Mouse (Mus musculus): ENCODE measurements around the gene Gas2l1.
"Not testable (repeated sequence)": the region's sequence is repeated elsewhere in the genome, so short reads cannot be mapped to it uniquely, and the experiment has no call there.

Gas2l1 gene

GRCm38 (mm10) chr11:5065056-5065821, at the start of gene Gas2l1:
Gas2l1 (minus strand) TSS chr11:5065327.
- DNase-seq (ENCODE audit: low spot score), result peak; percentile 87

DNA sequence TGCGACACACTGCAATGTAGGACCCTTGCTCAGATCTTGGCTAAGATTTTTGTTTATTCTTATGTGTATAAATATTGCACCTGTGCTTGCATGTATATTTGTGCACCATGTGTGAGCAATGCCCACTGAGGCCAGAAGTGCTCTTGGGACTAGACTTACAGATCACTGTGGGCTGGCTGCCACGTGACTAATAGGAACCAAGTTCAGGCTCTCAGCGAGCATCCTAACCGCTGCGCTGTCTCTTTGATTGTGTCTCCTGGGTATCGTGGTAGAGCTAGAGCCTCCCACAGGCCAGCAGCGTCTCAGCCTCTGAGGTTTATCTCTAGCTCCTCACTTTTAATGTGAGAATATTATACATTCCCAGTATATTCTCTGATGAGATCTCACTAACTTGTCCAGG, 48.5 kb upstream of the Gas2l1 start:
- no peak for DNase-seq (ENCODE audit: low spot score)

GRCm38 (mm10) chr11:5109441-5109840, 44.3 kb upstream of the Gas2l1 start:
- DNase-seq (ENCODE audit: low spot score), result no peak

DNA sequence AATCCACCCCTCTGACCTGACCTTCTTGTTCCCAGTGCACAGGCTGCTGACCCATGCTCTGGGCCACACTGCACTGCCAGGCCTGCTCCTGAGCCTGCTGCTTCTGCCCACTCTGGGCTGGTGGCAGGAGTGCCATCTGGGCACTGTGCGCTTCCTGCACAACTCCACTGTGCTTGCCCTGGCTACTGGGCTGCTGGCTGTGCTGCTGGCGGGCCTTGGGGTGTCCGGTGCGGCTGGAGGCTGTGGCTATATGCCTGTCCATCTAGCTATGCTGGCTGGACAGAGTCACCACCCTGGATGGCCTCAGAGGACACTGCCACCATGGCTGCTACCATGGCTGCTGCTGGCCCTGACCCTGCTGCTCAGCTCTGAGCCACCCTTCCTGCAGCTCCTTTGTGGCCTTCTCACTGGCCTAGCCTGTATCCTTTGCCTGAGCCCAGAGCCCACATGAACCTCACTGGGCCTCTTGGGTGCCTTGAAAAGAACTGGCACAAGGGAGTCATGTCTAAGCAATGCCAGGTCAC, 38.9 kb upstream of the Gas2l1 start:
- no peak for DNase-seq (ENCODE audit: low spot score)

GRCm38 (mm10) chr11:5102384-5102783, 37.3 kb upstream of the Gas2l1 start:
- no peak for DNase-seq (ENCODE audit: low spot score)

DNA sequence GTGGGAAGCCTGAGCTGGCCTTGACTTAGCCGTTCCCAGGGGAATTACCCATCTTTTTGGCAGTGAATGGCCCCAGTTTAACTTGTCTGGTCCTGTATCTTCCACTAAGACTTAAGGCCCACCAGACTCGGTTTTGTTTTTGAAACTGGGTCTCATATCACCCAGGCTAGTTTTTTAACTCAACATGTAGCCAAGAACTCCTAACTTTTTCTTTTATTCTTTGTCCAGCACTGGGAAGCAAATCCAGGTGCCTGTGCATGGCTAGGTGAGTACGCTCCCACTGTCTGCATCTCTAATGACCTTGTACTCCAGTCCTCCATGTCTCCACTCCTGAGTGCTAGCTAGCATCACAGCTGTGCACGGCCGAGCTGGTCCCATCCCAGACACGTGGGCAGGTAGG, 36.5 kb upstream of the Gas2l1 start:
- no peak for DNase-seq (ENCODE audit: low spot score)

DNA sequence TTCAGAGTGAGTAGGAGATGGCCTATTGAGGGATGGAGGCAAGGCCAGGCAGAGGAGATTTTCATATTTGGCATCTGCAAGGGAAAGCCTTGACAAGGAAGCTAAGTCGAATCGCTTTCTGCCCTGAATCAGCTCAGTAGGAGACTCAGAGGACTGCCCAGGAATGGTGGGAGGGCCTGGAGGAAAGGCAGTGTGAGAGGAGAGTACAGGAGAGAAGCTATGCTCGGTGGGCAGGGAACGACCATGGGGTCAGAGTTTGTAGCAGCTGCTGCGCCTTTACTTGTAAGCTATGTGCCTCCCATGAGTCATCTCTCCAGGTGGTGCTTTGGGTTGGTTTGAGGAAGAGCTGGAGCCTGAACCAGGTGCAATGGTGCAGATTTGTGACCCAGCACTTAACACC, 35.7 kb upstream of the Gas2l1 start:
- DNase-seq (ENCODE audit: low spot score), result no peak

- no peak for DNase-seq (ENCODE audit: low spot score)
These were observed 35.2 kb upstream of the Gas2l1 start for GRCm38 (mm10) chr11:5100283-5100682.

- peak; percentile 85 for DNase-seq (ENCODE audit: low spot score)
These were observed 34.6 kb upstream of the Gas2l1 start for GRCm38 (mm10) chr11:5099576-5100183.

DNA sequence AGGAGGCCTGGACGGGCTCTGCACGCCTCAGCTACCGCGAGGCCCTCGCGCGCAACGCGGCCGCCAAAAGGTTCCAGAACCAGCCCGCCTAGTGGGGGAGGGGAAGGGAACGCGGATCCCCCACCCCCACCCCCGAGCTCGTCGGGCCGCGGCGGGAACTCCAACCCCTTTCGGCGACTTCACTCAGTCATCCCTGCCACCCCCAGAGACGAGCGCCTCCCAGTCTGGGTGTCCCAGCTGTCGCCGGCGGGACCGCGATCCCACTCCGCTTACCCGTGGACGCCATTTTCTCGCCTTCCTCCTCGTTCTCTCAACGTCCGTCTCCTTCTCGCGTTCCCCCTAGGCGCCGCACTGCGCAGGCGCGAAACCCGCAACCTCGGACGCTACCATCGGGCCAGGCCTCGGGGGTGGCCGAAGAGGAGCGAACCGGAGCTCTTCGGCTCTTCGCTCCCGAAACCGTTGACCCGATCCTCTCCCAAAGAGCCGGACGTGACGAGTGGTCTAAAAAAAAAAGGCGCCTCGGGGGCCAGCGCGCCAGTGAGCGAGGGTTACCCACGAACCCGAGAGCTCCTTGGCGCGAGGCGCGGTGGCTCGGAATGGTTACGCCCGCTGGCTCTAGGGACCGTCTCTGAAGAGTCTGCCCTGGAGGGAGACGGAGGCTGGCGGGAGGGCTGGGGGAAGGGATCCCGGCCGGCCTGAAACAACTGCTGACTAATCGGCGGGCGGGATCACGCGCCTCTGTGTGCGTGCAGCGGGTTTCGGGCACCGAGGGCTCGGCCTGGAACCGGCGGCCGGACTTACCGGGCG, 33.8 kb upstream of the Gas2l1 start, which contains the start of the genes Rhbdd3 and Ewsr1:
Gene Rhbdd3, plus strand, starts transcription at position 191 of the 807 bp plus-strand sequence.
Gene Ewsr1, minus strand, starts transcription at position 531 of the 807 bp plus-strand sequence.
- peak; percentile 95 for DNase-seq (ENCODE audit: low spot score)

DNA sequence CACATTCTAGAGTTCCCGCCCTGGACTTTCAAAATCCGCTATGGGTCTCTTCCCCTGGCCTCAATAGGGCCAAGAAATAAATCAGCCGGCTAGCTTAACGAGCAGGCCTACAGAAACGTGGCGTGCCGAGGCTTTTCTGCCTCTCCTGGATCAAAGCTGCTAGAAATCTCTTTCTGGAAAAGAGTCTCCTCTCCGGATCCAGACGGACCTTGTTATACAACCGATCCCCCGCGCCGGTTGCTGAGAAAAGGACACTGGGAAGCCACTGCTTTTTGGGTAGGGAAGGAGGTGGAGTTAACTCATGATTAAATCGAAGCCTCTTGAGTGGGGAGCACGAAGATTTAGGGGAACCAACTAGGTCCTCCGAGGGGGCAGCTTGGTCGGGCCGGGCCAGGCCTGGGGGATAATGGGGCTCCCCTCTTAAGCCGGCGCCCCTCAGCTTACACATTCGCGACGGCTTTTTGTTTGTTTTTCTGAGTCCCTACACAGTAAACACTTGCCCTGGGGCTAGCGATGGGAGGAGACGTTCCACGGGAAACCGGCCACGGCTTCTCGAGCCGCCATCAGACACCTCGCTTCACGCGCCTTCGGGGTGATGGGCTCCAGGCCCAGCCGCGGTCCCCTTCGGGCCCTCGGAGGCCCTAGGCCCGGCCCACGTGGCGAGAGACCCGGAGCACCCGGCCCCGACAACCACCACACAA, 33.1 kb upstream of the Gas2l1 start:
- peak; percentile 60 for DNase-seq (ENCODE audit: low spot score)

GRCm38 (mm10) chr11:5096480-5097020, 31.4 kb upstream of the Gas2l1 start:
- no peak for DNase-seq (ENCODE audit: low spot score)

- no peak for DNase-seq (ENCODE audit: low spot score)
These were observed 30.8 kb upstream of the Gas2l1 start for GRCm38 (mm10) chr11:5095877-5096276.

DNA sequence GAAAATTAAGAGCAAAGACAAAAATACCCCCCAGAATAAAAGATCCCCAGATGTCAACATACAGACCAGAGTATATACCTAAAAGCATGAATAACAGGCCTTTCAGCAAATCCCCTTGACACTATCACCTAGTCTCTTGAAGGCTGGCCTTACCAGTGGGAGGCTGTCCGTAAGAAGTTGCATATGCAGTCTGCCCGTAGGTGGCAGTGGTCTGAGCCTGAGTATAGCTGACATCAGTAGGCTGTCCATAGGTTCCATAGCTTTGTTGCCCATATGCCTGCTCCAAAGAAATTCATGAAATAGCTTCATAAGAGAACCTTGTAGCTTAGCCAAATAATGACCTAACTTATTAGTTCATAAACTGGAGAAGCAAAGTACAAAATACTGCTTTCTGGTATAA, 26.6 kb upstream of the Gas2l1 start:
- DNase-seq (ENCODE audit: low spot score), result no peak

DNA sequence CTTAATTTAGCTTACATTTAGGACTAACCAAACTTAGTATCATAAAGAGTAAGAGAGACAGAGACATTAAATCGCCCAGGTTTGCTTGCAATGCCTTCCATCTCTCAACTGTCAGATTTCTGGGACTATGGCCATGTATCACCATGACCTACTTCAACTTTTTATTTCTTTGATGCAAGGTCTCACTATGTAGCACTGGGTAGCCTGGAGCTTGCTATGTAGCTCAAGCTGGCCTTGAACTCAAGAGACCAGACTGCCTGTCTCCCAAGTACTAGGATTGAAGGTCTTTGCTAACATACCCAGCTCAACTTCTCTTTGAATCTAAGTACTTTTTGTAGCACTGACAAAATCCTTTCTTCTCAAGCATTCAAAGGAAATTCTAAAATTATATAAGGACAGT, 24.0 kb upstream of the Gas2l1 start:
- no peak for DNase-seq (ENCODE audit: low spot score)

DNA sequence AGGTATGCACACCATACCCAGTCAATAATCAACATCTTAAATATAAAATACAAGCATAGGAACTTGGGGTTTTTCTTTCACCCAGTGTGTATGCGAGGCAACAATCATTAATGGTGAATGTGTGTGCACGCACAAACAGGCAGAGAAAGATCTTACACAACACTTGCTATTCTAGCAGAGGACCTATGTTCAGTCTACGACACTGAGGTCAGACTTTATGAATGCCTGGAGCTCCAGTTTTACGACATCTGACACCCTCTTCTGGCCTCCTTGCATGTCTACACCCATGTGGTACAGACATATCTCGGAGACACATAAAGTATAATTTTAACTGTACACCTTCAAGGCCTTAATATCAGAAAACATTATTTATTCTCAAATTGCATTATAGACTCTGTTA, 11.7 kb upstream of the Gas2l1 start:
- DNase-seq (ENCODE audit: low spot score), result not testable (repeated sequence)

DNA sequence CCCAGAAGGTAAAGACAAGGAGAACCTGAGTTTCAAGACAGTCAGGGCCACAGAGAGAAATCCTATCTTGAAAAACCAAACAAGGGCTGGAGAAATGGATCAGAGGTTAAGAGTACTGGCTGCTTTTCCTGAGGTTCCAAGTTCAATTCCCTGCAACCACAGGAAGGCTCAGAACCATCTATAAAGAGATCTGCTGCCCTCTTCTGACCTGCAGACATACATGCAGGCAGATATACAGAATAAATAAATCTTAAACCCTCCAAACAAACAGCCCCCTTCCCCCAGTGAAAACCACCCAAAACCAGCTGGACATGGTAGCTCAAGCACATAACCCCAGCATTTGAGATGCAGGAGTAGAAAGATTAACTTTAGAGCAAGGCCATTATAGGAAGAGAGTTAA, 10.6 kb upstream of the Gas2l1 start:
- DNase-seq (ENCODE audit: low spot score), result no peak

- DNase-seq (ENCODE audit: low spot score), result no peak
These were observed 9.8 kb upstream of the Gas2l1 start for GRCm38 (mm10) chr11:5074882-5075281.

DNA sequence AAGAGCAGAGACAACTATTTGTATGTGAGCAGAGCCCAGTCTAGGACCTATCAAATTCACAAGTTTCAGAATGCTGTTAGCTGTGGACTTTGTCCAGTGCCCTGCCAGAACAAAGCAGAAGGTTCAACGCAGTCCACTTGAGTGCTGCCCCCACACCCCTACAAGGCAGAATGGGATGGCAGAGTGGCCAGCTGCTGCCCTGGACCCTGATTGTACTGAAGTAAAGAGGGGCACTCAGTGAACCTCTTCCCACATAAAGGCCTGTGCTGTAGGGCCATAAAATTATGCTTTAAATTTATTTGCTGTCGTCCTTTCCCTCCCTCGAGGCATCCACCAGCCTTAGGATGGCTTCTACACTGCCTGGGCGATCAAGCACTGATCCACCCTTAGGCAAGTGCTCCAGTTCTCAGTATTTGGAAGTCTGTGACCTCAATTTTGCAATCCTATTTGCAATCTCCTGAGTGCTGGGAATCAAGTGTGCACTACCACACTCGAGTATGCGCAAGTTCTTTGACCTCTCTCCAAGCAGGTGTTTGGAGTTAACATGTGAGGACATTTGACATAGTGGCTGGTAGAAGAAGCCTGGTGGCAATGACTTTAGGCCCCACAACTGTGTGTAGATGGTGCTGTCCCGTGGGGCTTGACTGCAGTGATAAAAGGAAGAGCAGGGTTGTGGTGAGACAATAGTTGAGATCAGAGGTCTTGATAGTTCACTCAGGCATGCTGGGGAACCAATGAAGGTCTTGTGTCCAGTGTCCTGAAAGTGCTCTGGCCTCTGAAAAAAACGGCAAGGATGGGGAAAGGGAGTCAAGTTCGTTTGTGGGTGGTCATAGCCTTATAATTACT, 3.2 kb upstream of the Gas2l1 start:
- DNase-seq (ENCODE audit: low spot score), result no peak

GRCm38 (mm10) chr11:5067063-5067462, 1.9 kb upstream of the Gas2l1 start:
- no peak for DNase-seq (ENCODE audit: low spot score)

Data from layer of hippocampus, adult 11-12 months (tissue).